Mouse (Mus musculus): Measurements from ENCODE around the gene Lmo7.

Gene Lmo7

DNA sequence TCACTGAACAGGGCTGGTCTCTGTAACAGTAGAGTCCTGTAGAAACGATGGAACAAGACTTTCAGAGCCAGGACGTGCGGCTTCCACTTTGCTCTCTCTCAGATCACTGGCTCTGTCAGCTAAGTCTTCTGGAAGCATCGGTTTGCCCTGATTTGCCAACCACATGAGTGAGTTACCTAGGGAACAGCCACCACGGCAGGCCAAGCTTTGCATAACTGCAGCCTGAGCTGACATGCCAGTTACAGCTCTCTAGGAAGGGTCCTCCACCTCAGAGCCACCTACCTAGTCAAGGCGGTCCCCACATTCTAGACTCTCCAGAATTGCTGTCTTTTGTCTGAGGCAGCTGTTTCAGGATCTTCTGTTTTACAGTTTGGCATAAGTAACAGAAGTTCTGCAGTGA, 107.4 kb downstream of the Lmo7 start:
- no peak for DNase-seq (ENCODE audit: low read depth)

DNA sequence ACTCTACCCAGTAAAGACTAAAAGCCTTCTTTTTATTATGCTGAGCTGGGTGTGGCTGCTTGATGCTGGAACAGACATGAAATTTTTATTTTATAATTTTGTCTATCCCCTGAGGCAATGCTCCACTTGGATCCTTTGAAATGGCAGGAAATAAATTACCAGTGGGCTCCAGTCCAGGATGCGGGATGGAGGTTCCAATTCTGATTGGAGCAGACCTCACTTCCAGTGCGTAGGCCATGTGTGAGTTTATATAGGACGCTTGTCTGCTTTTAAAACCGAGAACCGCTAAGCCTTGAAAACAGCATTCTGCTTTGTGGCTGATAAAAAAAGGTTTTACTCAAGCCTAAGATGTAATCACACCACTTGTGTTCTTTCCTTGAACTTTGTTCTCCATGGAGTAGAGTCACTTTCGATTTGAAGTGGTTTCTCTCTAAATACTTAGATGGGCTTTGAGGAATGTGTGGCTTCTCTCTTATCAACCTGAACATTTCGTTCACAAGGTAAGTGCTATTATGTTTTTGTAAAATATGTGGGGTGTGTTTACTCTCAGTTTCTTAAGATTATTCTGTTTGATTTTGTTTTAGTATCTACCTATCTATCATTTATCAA, 108.6 kb downstream of the Lmo7 start:
- no peak for DNase-seq (ENCODE audit: low read depth)

DNA sequence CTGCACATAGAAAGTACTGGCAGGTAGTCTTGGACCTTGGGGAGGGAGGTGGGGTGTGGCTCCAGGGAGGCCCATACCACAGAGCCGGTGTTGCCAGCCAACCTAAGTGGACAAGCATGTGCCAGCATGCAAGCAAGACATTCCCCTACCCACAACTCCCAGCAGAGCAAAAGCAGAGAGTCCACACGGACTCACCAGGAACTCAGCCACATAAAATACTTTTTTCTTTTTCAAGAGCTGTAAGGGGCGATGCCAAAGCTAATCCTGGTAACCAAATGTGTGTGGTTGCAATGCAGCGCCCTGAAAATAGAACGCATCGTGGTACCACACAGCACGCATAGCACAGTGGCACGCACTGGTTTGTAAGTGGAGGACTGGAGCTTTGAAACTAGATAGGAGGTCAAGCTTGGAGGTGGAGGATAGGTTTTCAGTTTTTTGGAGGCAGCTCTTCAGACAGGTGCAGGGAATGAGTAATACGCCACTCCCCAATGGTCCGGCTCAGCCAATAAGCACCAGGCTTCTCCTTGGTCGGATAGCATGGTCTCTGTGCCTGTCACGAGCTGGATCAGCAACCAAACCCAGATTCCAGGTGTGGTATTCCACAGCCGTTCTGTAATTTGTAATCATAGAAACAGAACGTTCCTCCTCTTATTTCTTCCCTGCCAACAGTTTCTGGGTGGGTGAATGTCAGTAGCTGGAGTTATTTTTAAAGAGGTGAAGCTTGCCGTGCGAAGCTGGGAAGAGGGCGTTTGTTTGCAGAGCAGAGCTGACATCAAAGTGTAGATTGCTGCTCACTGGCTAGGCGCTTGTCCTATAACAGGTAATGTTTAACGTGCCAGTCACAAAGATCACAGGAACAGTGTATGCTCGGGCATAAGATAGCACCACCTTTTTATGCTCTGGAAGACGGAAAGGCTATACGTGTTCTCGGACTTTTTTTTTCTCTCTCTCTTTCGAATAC, 110.3 kb downstream of the Lmo7 start:
- no peak for DNase-seq (ENCODE audit: low read depth)

DNA sequence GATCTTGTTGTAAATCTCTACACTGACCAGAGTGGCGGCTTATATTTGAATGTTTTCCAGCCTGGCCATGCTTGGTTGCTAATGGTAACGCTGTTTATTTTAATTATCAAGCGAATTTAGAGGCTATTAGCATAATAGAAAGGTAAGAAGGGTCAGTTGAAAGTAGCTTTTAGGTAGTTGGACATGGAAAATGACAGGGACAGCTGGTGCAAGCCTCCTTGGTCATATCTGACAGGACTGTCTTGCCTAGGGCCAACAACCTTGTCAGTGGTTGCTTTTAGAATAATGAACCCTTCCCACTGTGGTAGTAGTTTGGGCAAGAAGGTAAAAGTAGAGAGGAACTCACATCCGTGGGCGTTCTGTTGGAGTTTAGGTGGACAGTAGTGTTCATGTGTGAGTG, 111.5 kb downstream of the Lmo7 start:
- DNase-seq (ENCODE audit: low read depth), result no peak

DNA sequence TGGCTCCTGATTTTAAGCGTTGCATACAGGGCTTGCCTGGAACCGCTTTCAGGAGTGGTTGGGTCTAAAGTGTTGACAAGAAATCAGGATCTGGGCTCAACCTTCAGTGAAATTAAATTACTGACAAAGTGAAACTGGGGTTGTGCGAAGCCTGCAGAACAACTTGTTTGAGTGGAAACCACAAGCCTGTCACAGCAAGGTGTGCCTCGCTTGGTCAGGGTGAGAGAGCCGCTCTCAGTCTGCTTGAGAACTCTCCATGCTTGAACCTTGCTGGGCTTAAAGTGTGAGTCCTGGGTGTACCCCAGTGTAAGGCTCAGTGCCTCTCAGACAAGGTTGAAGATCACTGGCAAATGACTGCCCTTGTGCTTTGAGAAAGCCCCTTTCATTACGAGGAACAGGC, 112.8 kb downstream of the Lmo7 start:
- DNase-seq (ENCODE audit: low read depth), result no peak

DNA sequence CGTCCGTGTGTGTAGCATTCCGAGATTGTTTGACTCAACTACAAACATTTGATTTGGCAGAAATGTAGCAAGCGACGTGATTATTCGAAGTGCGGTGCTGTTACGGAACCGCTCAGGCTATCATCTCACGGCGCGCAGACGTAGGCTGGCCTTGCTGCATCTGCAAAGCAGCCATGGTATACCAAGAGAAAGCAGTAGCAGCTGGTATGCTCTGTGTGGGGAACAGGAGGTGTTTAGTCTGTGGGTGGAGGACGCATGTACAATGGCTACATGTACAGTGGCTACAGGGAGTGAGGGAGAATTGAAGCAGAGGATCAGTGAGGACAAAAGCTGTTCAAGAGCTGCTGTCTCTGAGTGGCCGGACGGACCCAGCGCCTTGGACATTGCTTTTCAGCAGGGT, 113.7 kb downstream of the Lmo7 start:
- no peak for DNase-seq (ENCODE audit: low read depth)

DNA sequence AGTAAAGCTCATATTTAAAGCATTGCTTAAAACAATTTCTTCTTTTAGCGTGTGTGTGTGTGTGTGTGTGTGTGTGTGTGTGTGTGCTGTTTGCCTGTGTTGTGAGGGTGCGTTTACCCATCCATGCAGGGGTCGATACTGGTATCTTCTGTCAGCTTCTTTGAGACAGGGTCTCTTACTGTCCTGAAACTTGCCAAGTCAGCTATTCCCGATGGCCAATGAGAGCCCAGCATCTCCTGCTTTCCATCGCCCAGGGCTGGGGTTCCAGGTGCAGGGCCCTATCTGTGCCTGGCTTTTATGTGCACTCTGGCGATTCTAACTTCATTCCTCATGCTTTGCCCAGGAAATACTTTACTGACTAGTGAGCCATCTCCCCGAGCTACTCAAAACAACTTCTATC, 114.7 kb downstream of the Lmo7 start:
- no peak for DNase-seq (ENCODE audit: low read depth)

DNA sequence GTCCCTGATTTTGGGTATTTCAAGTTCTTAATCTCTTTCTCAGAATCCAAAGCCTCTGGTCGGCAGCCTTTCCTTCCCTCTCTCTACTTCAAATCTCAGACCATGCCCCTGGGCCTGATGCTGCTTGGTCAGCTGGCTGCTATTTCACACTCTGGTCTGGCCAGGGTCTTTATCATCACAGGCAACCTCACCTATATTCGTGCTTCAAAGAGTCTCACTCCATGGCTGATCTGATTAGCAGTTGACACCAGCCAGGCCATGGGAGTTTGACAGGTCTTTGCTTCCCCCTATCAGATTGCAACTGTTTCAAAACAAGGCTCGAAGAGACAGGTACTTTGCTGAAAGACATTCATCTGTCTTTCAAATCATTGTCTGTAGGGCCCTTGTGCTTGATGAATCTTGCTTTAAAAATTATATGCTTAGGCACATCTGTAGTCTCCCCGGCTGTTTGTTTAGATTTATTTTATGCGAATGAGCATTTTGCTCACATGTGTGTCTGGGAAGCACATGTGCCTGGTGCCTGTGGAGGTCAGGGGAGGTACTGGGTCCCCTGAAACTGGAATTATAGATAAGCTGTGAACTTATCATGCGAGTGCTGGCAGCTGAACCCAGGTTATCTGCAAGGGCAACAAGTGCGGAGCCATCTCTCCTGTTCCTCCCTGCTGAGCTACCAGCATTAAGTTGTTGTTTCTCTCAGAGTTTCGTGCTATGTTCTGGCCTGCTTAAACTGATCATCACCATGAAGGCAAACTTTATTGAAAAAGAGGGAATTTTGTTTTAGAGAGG, 116.5 kb downstream of the Lmo7 start:
- no peak for DNase-seq (ENCODE audit: low read depth)

DNA sequence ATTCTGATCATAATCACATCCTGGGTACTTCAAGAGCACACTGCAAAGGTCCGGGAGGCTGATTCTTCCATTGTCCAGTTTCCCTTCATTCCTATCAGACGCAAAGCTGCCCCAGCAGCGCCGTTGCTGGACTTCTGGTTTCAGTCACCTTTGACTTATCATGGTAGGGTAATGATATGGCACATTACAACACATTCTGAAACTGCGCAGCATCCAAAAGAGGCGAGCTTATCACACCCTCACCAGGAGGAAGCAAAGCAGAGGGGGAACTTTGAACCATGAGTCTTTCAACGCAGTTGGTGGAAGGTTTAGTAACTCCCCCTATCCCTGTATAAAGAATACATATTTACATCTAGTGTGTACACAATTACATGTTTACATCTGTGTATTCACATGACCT, 117.8 kb downstream of the Lmo7 start:
- no peak for DNase-seq (ENCODE audit: low read depth)

DNA sequence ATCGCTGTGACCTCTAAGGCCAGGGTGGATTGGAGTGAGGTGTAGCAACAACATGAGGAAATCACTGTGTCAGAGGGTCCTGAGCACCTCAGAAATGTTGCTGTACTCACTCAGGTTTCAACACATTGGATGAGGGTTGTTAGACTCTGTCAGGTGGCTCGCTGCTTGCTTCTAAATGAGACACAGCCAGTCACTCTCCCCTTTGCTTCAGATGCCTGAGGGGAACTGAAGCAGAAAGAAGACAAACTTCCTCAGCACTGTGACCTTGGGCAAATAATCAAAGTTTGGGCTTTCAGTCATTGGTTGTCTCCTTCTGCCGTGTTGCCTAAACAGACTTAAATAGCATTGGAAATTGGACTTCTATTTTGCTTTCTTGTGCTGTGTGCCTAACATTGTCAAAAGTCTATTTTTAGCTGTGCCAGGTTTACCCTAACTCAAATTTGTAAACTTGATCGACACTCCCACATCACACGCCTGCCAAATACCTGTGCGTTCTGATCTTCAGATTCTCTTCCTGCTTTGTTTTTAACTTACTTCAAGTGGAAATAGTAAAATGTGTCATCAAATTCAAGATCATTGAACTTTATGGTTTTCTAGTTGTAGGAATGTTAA, 122.9 kb downstream of the Lmo7 start:
- no peak for DNase-seq (ENCODE audit: low read depth)

DNA sequence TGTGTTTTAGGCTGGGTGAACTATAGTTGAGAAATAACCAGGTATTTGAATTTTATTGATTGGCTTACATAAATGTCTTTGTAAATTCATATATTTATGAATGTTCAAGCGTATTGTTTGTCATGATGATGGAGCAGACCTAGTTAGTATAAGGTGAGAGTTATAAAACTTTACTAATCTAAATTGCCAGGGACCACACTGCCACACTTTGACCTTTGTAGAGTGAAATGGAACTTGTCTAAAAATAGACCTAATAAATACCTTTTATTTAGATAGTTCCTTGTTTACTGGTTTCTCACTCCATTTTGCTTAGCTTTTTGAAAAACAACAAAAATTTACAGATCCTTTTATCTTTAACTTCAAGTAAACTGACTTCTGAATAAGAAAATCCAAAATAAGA, 123.5 kb downstream of the Lmo7 start:
- DNase-seq (ENCODE audit: low read depth), result no peak

DNA sequence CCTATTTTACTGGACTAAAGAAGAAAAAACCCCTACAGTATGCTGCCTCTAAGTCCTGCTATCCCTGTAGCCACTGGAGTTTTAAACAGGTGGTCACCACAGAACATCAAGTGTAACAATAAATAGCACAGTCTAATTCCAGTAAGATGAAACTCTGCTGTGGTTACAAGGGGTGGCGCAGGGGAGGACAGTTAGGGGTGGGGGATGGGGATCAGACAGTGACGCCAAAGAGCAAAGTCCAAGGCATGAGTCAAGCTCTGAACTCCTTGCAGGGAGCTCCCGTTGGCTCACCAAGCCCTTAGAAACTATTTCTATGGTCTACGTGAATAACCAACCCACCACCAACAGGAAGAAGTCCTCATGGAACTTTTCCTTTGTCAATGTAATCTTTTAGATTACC, 124.0 kb downstream of the Lmo7 start:
- no peak for DNase-seq (ENCODE audit: low read depth)

DNA sequence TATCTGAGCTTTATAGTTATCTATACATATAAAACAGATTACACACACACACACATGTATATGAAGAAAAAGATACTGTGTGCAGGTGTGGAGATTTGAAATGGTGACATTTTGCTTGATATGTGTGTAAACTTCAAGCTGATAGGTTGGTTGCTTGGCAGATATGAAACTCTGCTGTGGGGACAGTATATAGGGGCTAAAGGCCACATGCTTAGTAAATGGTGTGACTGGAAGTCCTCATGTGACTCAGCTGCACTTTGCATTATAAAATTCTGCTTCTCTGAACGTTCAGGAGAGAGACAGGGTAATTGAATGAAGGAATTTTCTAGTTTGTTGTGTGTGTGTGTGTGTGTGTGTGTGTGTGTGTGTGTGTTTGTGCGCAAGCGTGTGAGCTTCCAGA, 124.5 kb downstream of the Lmo7 start:
- no peak for DNase-seq (ENCODE audit: low read depth)

DNA sequence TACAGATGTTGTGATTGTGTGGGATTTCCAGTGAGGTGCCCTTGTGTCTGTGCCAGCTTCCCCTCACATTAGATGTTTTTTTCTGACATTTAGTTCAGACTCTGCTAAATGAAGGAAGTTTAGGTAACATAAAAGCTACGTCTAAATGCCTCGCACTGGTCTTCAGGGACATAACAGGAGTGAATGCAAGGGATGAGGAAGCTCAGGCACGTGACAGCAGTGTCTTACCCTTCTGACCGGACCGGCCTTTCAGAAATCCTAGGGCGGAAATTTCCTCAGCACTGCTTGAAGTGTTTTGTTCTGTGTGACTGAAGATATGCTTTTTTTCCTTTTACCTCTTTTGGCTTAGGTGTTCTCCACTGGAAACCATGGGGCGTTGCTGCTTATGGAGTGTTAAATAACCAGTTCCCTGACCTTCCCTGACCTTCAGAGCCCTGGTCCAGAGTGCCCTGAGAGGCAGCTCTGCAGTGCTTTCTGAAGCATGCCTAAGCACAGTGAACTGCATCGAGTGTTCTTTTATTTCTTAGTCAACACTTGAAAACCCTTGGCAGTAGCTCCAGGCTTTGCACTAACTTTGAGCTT, 129.6 kb downstream of the Lmo7 start:
- no peak for DNase-seq (ENCODE audit: low read depth)

DNA sequence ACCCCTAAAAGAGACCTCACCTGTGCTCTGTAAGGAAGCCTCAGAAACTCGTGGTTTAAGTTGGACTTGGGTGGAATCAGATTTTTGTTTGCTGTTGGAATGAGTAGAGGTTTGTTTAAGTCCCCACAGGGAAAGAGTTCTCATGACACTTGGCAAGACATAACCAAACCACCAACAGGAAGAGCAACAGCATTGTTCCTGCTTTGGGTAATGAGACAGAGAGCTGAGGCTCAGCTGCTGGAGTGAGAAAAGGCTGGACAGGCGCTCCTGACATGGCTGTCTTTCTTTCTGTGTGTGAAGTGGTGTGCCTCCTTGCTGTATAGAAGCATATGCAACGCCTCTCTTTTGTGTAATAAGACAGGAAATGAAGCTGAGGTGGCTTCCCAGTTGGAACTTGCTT, 132.3 kb downstream of the Lmo7 start:
- DNase-seq (ENCODE audit: low read depth), result no peak

DNA sequence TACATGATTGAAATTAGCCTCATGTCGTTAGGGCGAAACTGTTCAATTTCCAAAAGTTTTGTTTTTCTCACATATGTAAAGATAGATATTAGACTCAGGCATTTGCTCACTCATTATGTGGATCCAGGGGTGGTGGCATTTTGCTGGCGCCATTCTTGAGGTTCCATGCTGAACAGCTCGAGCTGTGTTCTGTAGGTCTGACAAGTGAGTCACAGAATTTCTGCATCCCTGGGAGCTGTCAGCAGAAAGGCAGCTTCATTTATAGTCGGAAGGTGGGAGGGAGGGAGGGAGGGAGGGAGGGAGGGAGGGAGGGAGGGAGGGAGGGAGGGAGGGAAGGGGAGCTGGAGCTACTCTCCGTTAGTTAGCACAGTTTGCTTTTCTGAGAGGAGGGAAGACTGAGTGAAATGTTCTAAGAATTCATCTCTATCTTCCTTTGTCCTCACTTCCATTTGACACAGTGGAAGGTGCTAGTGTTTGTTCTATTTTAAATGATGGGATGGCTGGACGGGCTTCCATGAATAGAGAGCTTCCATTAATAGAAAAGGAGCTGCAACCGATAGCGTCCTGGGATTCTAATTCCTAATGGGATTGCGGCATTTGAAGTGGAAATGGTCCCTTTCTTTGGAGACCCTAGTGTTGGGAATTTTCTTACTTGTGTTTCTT, 137.4 kb downstream of the Lmo7 start:
- DNase-seq (ENCODE audit: low read depth), result no peak

DNA sequence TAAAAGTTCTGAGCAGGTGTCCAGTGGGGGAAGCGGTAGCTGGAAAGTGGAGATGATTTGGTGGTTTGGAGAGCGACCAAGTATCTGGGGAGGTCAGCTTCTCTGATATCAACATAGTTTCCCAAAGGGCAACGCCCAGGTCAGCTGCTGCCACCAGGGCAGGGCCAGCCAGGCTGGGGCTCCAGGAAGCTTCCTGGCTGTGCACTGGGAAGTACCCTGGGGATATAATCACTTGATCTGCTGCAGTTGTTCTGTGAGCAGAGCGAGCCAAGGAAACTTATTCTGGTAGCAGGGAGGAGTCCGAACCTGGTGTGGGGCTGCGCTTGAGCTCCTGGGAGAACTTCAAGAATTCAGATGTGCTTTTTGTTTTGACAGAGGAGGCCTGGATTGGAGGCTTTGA, 139.4 kb downstream of the Lmo7 start:
- no peak for DNase-seq (ENCODE audit: low read depth)

DNA sequence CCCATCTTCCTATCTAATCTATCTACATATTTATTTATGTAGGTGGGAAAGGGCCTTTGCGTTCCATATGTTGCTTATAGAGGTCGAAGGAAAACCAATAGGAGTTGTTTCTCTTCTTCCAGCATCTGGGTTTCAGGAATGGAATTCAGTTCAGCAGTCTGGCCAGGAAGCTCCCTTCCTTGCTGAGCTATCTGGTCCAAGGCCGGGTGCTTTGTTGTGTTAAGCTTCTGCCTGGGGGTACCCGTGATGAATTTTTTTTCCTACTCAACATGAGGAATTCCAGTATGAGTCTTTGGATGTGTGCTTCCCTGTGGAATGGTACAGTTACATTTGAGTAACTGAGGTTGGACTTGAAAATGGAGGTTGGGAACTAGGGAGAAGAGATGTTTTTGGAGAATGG, 139.9 kb downstream of the Lmo7 start:
- no peak for DNase-seq (ENCODE audit: low read depth)

DNA sequence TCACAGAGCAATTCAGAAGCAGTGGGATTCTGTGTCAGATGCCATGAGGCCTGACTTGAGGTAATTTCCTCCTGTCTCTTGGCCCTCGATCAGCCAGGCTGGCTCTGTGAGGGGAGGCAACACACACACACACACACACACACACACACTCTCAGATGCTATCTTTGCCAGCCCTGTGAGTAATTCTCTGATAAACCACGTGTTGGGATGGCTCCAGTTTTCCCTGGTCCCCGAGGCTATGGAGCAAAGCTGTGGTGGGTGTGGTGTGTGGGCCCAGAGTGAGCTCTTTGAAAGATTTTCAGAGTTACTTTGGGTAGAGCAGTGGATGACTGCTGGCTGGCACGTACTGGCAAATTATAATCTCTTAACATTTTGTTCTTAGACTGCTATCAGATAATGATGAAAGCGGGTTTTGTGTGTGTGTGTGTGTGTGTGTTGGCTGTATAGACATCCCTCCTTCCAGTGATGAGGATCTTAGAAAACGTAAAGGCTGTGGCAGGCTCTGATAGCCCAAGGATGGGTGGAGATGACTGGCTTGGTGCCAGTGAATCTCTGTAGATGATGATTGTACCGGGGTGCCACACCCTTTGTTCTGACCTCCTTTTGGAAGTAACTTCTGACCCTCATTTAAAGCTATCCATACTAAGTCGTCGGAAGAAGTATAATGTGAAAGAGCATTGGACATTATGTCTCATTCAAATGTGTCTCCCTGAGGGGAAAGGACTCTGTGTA, 140.6 kb downstream of the Lmo7 start:
- peak; percentile 66 for DNase-seq (ENCODE audit: low read depth)

DNA sequence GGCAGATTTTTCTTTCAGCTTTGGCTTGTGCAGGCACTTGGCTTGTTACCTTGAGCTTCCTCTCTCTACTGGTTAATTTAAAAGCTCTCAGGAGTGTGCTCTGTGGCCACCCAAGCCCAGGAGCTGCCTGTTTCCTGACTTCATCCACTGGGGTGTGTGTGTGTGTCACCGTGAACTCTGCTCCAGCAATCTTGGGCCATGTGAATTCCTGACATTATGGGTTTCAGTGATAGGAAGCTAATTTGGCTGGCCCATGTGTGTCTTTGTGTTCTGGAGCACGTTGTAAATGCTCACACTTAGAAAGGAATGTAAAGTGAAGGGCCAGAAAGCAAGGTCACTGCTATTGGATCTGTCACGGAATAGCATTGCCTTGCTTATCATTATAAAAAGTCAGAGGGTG, 143.1 kb downstream of the Lmo7 start:
- DNase-seq (ENCODE audit: low read depth), result no peak

Measured in fibroblast of lung, adult 2 months (primary cell).